Mouse (Mus musculus) hindbrain, postnatal 0 days (tissue): ENCODE results near the gene Adam1b. TPM values are rescaled to one million over a fixed set of nuclear protein-coding genes. Genes with fewer than 3 reads are reported as not detected.

ENCODE experiments used
- ATAC-seq: fragments of 200-750 bp; cut with Nextera tagmentation; 2 replicates; pipeline ENCODE4 v1.8.0; 2017; ENCODE audit warnings: mild to moderate bottlenecking, moderate TSS enrichment, moderate library complexity
- DNase-seq: peaks from one replicate; pipeline ENCODE4 v3.0.0-alpha.2; 2015; ENCODE audit warnings: low spot score
- H3K27ac ChIP-seq: fragments of 300-500 bp; sonication (generic); 2 replicates; pipeline ENCODE4 v1.5.1; 2014; ENCODE audit warnings: mild to moderate bottlenecking
- H3K27me3 ChIP-seq: fragments of 300-500 bp; sonication (generic); 2 replicates; pipeline ENCODE4 v1.6.1; 2014; ENCODE audit warnings: low read length, mixed read lengths; ENCODE audit not compliant: insufficient read depth
- H3K36me3 ChIP-seq: fragments of 300-500 bp; sonication (generic); 2 replicates; pipeline ENCODE4 v1.6.1; 2014; ENCODE audit warnings: low read length, mixed read lengths; ENCODE audit not compliant: insufficient read depth
- H3K4me1 ChIP-seq: fragments of 300-500 bp; sonication (generic); 2 replicates; pipeline ENCODE4 v1.6.1; 2014; ENCODE audit warnings: antibody characterized with exemption, low read length, mixed read lengths; ENCODE audit not compliant: insufficient read depth
- H3K4me2 ChIP-seq: fragments of 300-500 bp; sonication (generic); 2 replicates; pipeline ENCODE4 v1.6.1; 2014; ENCODE audit warnings: low read depth, mild to moderate bottlenecking, low read length, moderate library complexity, mixed read lengths
- H3K4me3 ChIP-seq: fragments of 300-500 bp; sonication (generic); 2 replicates; pipeline ENCODE4 v1.5.1; 2014; ENCODE audit warnings: low read length
- H3K9ac ChIP-seq: fragments of 300-500 bp; sonication (generic); replicated peaks from 2 replicates; pipeline ENCODE4 v1.6.1; 2014; ENCODE audit warnings: mild to moderate bottlenecking, low read length, moderate library complexity, mixed read lengths
- H3K9me3 ChIP-seq: fragments of 300-500 bp; sonication (generic); 2 replicates; pipeline ENCODE4 v1.6.1; 2016; ENCODE audit warnings: low read length, mixed read lengths
- CTCF ChIP-seq: IDR thresholded peaks from 2 replicates; pipeline ENCODE4 v1.5.1; 2016; ENCODE audit warnings: antibody characterized with exemption, control low read depth, low read depth
- WGBS: fragments of 180-500 bp; shearing (Covaris S2); extraction: QIAGEN DNeasy Blood & Tissue Kit; methylation state at CpG from one replicate; pipeline ENCODE4 v1.1.7; 2014; 5-methylcytosine and 5-hydroxymethylcytosine counted together
- polyA plus RNA-seq: library from polyadenylated mRNA; unstranded; fragments of >200 nt; fragmentation: Nextera tagmentation; extraction: Ambion mirVana; gene quantifications from 2 replicates; pipeline ENCODE4 v1.2.1, GENCODE M21; 2015
- total RNA-seq: library from RNA; depleted of rRNA; stranded (reverse); fragments of >200 nt; gene quantifications from 2 replicates; pipeline ENCODE4 v1.2.3, GENCODE M21; 2014; rRNA removed

The Adam1b gene
- total RNA-seq: not detected in 2 replicates
- polyA plus RNA-seq: not detected in 2 replicates

- TF ChIP-seq CTCF: no peak
- ATAC-seq (no peak), DNase-seq (no peak)
- Histone ChIP-seq H3K9ac (no peak within 1 kb of the TSS), H3K4me1 (no peaks in the 10 kb centered on the region), H3K9me3 (no peaks in the 10 kb centered on the region), H3K27me3 (no peaks in the 10 kb centered on the region), H3K27ac (no peak within 1 kb of the TSS), H3K4me2 (no peak within 1 kb of the TSS), H3K4me3 (no peak within 1 kb of the TSS), H3K36me3 (no peaks in the 10 kb centered on the region)
- WGBS: 90% methylated on average over 3 of the region's 3 CpGs
Observed at GRCm38 (mm10) chr5:121503231-121503630, at the start of gene Adam1b. Gene Adam1b (minus strand): TSS chr5:121503435.

- no peak overlapping the region for H3K4me3 ChIP-seq
- H3K4me2 ChIP-seq: no peak overlapping the region
- TF ChIP-seq CTCF: no peak
- peaks cover 4% of the 10 kb centered on the region; the same call in 1 of the 2 replicates for H3K4me1 ChIP-seq
- DNase-seq (no peak), ATAC-seq (no peak)
- no peaks in the 10 kb centered on the region for H3K27me3 ChIP-seq
- 86% methylated on average over 7 of the region's 7 CpGs for WGBS
- no peaks in the 10 kb centered on the region for H3K36me3 ChIP-seq
- H3K9me3 ChIP-seq: no peaks in the 10 kb centered on the region
- no peak overlapping the region for H3K27ac ChIP-seq
- no peak overlapping the region for H3K9ac ChIP-seq
Observed at GRCm38 (mm10) chr5:121549196-121549595, 46.0 kb upstream of the Adam1b start.

- Histone ChIP-seq H3K27me3 (no peaks in the 10 kb centered on the region), H3K4me1 (peaks cover 7% of the 10 kb centered on the region), H3K9ac (no peak overlapping the region), H3K27ac (no peak overlapping the region), H3K4me3 (no peak overlapping the region), H3K36me3 (no peaks in the 10 kb centered on the region), H3K9me3 (no peaks in the 10 kb centered on the region), H3K4me2 (no peak overlapping the region)
- ATAC-seq: no peak
- 96% methylated on average over 3 of the region's 3 CpGs for WGBS
- DNase-seq: no peak
- TF ChIP-seq CTCF: no peak
Observed at GRCm38 (mm10) chr5:121547084-121547483, 43.8 kb upstream of the Adam1b start.

GRCm38 (mm10) chr5:121546530-121546895 lies 43.3 kb upstream of the Adam1b start:
- WGBS: 33% methylated on average over 6 of the region's 6 CpGs
- ATAC-seq (peak; percentile 38; the same call in 1 of the 2 replicates), DNase-seq (peak; percentile 67)
- Histone ChIP-seq H3K9me3 (no peaks in the 10 kb centered on the region), H3K36me3 (no peaks in the 10 kb centered on the region), H3K4me2 (peak overlapping the region; percentile 83), H3K9ac (peak overlapping the region; percentile 82; the same call in 1 of the 2 replicates), H3K4me3 (peak overlapping the region; percentile 64), H3K27ac (peak overlapping the region; percentile 93), H3K27me3 (no peaks in the 10 kb centered on the region), H3K4me1 (peaks cover 7% of the 10 kb centered on the region)
- TF ChIP-seq CTCF: peak; percentile 50

- Histone ChIP-seq H3K4me2 (peak within 1 kb of the TSS; percentile 83), H3K36me3 (no peaks in the 10 kb centered on the region), H3K9ac (peak within 1 kb of the TSS; percentile 82), H3K9me3 (no peaks in the 10 kb centered on the region), H3K27me3 (no peaks in the 10 kb centered on the region), H3K4me3 (peak within 1 kb of the TSS; percentile 64), H3K27ac (peak within 1 kb of the TSS; percentile 93), H3K4me1 (peaks cover 7% of the 10 kb centered on the region)
- 2% methylated on average over 55 of the region's 55 CpGs for WGBS
- DNase-seq (peak; percentile 98), ATAC-seq (peak; percentile 95)
- TF ChIP-seq CTCF: no peak
Observed at GRCm38 (mm10) chr5:121545793-121546529, 42.7 kb upstream of the Adam1b start, which contains the start of gene Mapkapk5. Gene Mapkapk5 (minus strand): TSS chr5:121545905.

GRCm38 (mm10) chr5:121544910-121545792 lies 41.9 kb upstream of the Adam1b start, which contains the start of the genes Adam1a and Gm42878:
Gene Adam1a (minus strand): TSS chr5:121545482.
Gene Gm42878 (minus strand): TSS chr5:121545482.
- Histone ChIP-seq H3K9me3 (no peaks in the 10 kb centered on the region), H3K4me2 (peak within 1 kb of the TSS; percentile 83), H3K4me3 (peak within 1 kb of the TSS; percentile 64), H3K36me3 (no peaks in the 10 kb centered on the region), H3K27ac (peak within 1 kb of the TSS; percentile 93), H3K4me1 (peaks cover 7% of the 10 kb centered on the region), H3K27me3 (no peaks in the 10 kb centered on the region), H3K9ac (peak within 1 kb of the TSS; percentile 82)
- no peak for TF ChIP-seq CTCF
- under 1% methylated on average over 52 of the region's 97 CpGs for WGBS
- ATAC-seq (peak; percentile 57), DNase-seq (peak; percentile 50)
